Mouse (Mus musculus) R1 (cell line): ENCODE measurements at regions not wholly inside any gene's neighbourhood (a gene's known extent, or its start where the extent isn't known, plus 50 kb on each side); places are given as distances from the start of the nearest gene placed in this dataset.
A peak's percentile ranks its signal among the peaks of the same experiment; 100 is the strongest.
"Not testable (repeated sequence)": the region's sequence is repeated elsewhere in the genome, so short reads cannot be mapped to it uniquely, and the experiment has no call there.

Experiments
- DNase-seq: peaks from one replicate; pipeline ENCODE4 v3.0.0-alpha.2; 2018; ENCODE audit warnings: low read depth, low spot score

GRCm38 (mm10) chrX:15322207-15322839 lies 1111.4 kb downstream of the H2al1n start:
- peak; percentile 79 for DNase-seq

GRCm38 (mm10) chrX:15322958-15323357 lies 1112.0 kb downstream of the H2al1n start:
- no peak for DNase-seq

GRCm38 (mm10) chrX:15365135-15365534 lies 1154.2 kb downstream of the H2al1n start:
- DNase-seq: not testable (repeated sequence)
